Mouse (Mus musculus): ENCODE results near the gene Tmem222. TPM values are rescaled to one million over a fixed set of nuclear protein-coding genes. Genes with fewer than 3 reads are reported as not detected.

Tmem222 gene
- total and polyA plus RNA-seq, 3 experiments, result 51.8 to 69.2 TPM; not detected in 1

DNA sequence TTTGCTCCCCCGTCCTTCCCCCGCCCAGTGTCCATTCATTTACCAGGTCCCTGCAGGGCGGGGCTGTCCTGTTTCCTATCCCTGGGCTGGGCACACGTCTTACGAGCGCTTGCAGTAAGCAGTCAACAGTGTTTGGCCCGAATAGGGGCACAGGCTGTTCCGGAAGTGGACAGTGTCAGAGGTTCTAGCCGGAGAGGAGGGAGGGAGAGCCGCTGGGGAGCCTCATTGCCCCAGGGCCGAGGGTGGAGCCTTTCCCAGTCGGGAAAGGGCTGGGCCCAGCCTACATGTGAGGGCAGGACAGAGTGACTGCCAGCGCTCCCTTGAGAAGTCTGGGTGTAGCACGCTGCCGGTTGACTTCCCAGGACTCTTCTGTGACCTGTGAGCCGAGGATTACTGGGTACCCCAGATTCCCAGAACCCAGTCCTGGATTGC lies 37.1 kb downstream of the Tmem222 start, which contains the start of gene Map3k6:
TSS of gene Map3k6 (plus strand) at position 329 of the 432 bp plus-strand sequence.
- H3K9me3 ChIP-seq (replicated peaks; ENCODE audit: insufficient read depth, low read length), result no peaks in the 10 kb centered on the region
- no peaks in the 10 kb centered on the region for H3K27me3 ChIP-seq (ENCODE audit: control insufficient read depth in 1 of 2, insufficient read depth in 2 of 2, low read length in 2 of 2)
- peaks cover 10 to 53% of the 10 kb centered on the region in 2 experiments for H3K4me1 ChIP-seq (ENCODE audit: control insufficient read depth in 1 of 2, insufficient read depth in 2 of 2, low read length in 2 of 2)
- TF ChIP-seq NELFE (IDR thresholded peaks at IDR 0.05; ENCODE audit: low read depth, low read length) (no peak; the same call in 1 of the 2 replicates), ZMIZ1 (IDR thresholded peaks at IDR 0.05; ENCODE audit: low read depth, low read length) (no peak), USF2 (IDR thresholded peaks at IDR 0.05; ENCODE audit: borderline replicate concordance in 1 of 2, insufficient read depth in 1 of 2, low read depth in 1 of 2, low read length in 2 of 2) (no peak), ELF1 (IDR thresholded peaks at IDR 0.05; ENCODE audit: low read depth, low read length) (no peak), MXI1 (IDR thresholded peaks at IDR 0.05; ENCODE audit: low read depth, low read length) (peak; percentile 66; the same call in 1 of the 2 replicates), TBP (IDR thresholded peaks at IDR 0.05; ENCODE audit: low read depth, low read length) (no peak)
- peaks cover 8% of the 10 kb centered on the region for H3K79me2 ChIP-seq (ENCODE audit: control insufficient read depth, insufficient read depth, low read length, poor library complexity)
- H3K36me3 ChIP-seq (ENCODE audit: control insufficient read depth in 1 of 2, insufficient read depth in 2 of 2, low read length in 2 of 2), result peaks cover 0 to 34% of the 10 kb centered on the region in 2 experiments; a peak in 2 of 4 replicates
- peak within 1 kb of the TSS; percentile 74 for H3K9ac ChIP-seq (ENCODE audit: control insufficient read depth, low read depth, low read length, poor library complexity, severe bottlenecking)
- peak; percentile 72 for DNase-seq (ENCODE audit: low read depth, low spot score)
- H3K27ac ChIP-seq (ENCODE audit: control insufficient read depth, low read depth, low read length), result peak within 1 kb of the TSS; percentile 94
- H3K4me3 ChIP-seq (ENCODE audit: control insufficient read depth in 1 of 2, insufficient read depth in 1 of 2, low read depth in 2 of 2, low read length in 2 of 2), result peak within 1 kb of the TSS; percentile 75 to 85

GRCm38 (mm10) chr4:133237911-133238310 lies 39.7 kb downstream of the Tmem222 start:
- Histone ChIP-seq H3K27ac (ENCODE audit: control insufficient read depth, low read depth, low read length) (peak overlapping the region; percentile 73), H3K9me3 (replicated peaks; ENCODE audit: insufficient read depth, low read length) (no peaks in the 10 kb centered on the region), H3K4me3 (ENCODE audit: control insufficient read depth in 1 of 2, insufficient read depth in 1 of 2, low read depth in 2 of 2, low read length in 2 of 2) (no peak overlapping the region), H3K79me2 (ENCODE audit: control insufficient read depth, insufficient read depth, low read length, poor library complexity) (peaks cover 8% of the 10 kb centered on the region), H3K9ac (ENCODE audit: control insufficient read depth, low read depth, low read length, poor library complexity, severe bottlenecking) (no peak overlapping the region), H3K4me1 (ENCODE audit: control insufficient read depth in 1 of 2, insufficient read depth in 2 of 2, low read length in 2 of 2) (peaks cover 0 to 34% of the 10 kb centered on the region in 2 experiments; a peak in 3 of 4 replicates), H3K36me3 (ENCODE audit: control insufficient read depth in 1 of 2, insufficient read depth in 2 of 2, low read length in 2 of 2) (peaks cover 0 to 14% of the 10 kb centered on the region in 2 experiments; a peak in 2 of 4 replicates), H3K27me3 (ENCODE audit: control insufficient read depth in 1 of 2, insufficient read depth in 2 of 2, low read length in 2 of 2) (no peaks in the 10 kb centered on the region)
- TF ChIP-seq HCFC1 (IDR thresholded peaks at IDR 0.05; ENCODE audit: low read depth, low read length) (no peak; the same call in 1 of the 2 replicates), MAFK (IDR thresholded peaks at IDR 0.05; ENCODE audit: borderline replicate concordance, low read depth, low read length) (no peak), SIN3A (IDR thresholded peaks at IDR 0.05; ENCODE audit: low read length) (peak; percentile 84), ELF1 (IDR thresholded peaks at IDR 0.05; ENCODE audit: low read depth, low read length) (no peak), TCF12 (IDR thresholded peaks at IDR 0.05; ENCODE audit: low read depth, low read length) (peak; percentile 92), JUND (IDR thresholded peaks at IDR 0.05; ENCODE audit: low read depth, low read length) (0 out of 2 replicates have a peak, but pooled peaks have one; percentile 63), MAZ (IDR thresholded peaks at IDR 0.05; ENCODE audit: low read depth, low read length) (peak; percentile 97), MYC (IDR thresholded peaks at IDR 0.05; ENCODE audit: low read depth, low read length) (peak; percentile 76), ETS1 (IDR thresholded peaks at IDR 0.05; ENCODE audit: low read depth, low read length) (peak; percentile 83), BHLHE40 (IDR thresholded peaks at IDR 0.05; ENCODE audit: borderline replicate concordance, low read depth, low read length) (peak; percentile 73), TBP (IDR thresholded peaks at IDR 0.05; ENCODE audit: low read depth, low read length) (0 out of 2 replicates have a peak, but pooled peaks have one; percentile 47), USF1 (IDR thresholded peaks at IDR 0.05; ENCODE audit: low read depth, low read length) (no peak), MAX (IDR thresholded peaks at IDR 0.05; ENCODE audit: low read length) (peak; percentile 51; the same call in 1 of the 2 replicates), MXI1 (IDR thresholded peaks at IDR 0.05; ENCODE audit: low read depth, low read length) (peak; percentile 35; the same call in 1 of the 2 replicates), GABPA (IDR thresholded peaks at IDR 0.05; ENCODE audit: low read depth, low read length) (no peak), ZKSCAN1 (IDR thresholded peaks at IDR 0.05; ENCODE audit: low read depth, low read length) (no peak), EP300 (IDR thresholded peaks at IDR 0.05; ENCODE audit: low read depth in 1 of 2, low read length in 2 of 2) (peak; percentile 96 to 99), TAL1 (IDR thresholded peaks at IDR 0.05; ENCODE audit: low read length) (peak; percentile 84), CHD1 (IDR thresholded peaks at IDR 0.05; ENCODE audit: low read depth, low read length) (no peak), POLR2AphosphoS2 (IDR thresholded peaks at IDR 0.05; ENCODE audit: low read length) (no peak), ZMIZ1 (IDR thresholded peaks at IDR 0.05; ENCODE audit: low read depth, low read length) (no peak), GATA1 (IDR thresholded peaks at IDR 0.05; ENCODE audit: low read depth, low read length) (peak; percentile 94), USF2 (IDR thresholded peaks at IDR 0.05; ENCODE audit: borderline replicate concordance in 1 of 2, insufficient read depth in 1 of 2, low read depth in 1 of 2, low read length in 2 of 2) (no peak), ZC3H11A (IDR thresholded peaks at IDR 0.05; ENCODE audit: low read depth, low read length) (no peak), RCOR1 (IDR thresholded peaks at IDR 0.05; ENCODE audit: low read depth, low read length) (peak; percentile 88), CHD2 (IDR thresholded peaks at IDR 0.05; ENCODE audit: low read length) (peak; percentile 54)
- DNase-seq (ENCODE audit: low read depth, low spot score), result peak; percentile 97
